Mouse (Mus musculus): ENCODE measurements around the gene Ddx55.

Gene Ddx55

DNA sequence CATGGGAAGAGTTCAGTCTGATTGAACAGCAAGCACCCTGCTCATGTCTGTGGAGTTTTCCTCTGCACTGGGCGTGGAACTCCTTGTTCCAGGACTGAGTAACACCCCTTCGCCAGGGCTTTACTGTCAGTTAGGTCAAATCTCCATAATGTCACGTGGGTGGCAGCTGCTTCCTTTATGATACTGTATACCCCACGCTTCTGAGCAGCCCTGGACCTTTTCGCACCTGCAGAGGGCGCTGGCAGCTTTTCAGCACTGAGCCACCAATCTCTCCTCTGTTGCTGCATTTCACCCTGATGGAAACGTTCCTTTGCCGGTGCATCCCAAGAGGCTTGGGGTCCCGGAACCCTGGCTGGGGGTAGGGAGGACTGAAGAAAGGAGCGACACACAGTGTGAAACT is 58.3 kb downstream of the Ddx55 start:
- DNase-seq (ENCODE audit: low spot score in 2 of 2) = no peak

DNA sequence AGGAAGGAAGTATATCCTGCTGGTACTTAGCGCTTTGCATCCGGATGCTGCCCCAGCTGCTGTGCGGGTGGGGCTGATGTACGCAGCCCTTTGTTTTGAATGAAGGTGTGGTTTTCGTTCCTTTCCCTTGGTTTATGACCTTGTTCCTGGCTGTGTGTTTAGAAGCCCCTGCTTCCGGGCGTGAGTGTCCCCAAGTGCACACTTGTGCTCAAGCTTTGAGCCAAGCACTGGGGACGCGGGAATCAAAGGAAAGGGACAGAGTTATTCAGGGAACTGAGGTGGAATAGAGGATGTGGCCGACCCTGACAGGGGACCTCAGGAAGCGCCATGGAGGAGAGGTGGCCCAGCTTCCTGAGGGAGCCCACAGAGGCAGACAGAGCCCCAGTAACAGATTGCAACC is 62.0 kb downstream of the Ddx55 start:
- DNase-seq (ENCODE audit: low spot score in 2 of 2) = no peak

DNA sequence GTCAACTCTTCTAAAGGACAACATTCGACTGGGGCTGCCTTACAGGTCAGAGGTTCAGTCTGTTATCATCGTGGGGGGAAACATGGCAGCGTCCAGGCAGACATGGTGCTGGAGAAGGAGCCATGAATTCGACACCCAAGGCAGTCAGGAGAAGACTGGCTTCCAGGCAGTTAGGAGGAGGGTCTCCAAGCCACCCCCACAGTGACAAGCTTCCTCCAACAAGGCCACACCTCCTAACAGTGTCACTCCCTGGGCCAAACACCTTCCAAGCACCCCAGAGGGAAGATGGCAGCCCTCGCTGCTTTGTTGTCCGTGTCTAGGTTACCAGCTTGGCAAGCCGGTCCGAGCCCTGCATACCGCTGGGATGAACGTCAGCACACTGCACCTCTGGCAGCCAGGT is 66.0 kb downstream of the Ddx55 start:
- no peak for DNase-seq (ENCODE audit: low spot score in 2 of 2)

All from frontal cortex, postnatal 14 days (tissue).